Mouse (Mus musculus): ENCODE results near the gene Med21.

DNA sequence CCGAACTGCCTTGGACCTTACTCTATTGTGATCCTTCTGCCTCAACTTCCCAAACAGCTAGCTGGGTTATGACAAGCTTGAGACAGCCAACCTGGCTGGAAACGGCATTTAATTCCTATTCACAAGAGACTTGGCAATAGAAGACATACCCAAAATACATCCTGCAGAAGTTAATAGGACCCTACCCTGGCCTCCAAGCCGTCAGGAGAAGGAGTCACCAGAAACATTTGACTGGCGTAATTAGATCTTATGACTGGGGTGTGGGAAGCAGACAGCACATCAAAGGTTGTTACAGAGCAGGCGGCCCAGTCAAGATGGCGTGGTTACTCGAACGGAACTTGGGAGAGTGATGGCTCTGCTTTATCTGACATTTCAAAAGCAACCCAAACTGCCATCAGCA lies 10.5 kb upstream of the Med21 start:
- no peak for TF ChIP-seq HCFC1 (IDR thresholded peaks at IDR 0.05; ENCODE audit: borderline replicate concordance, insufficient read depth, low read length)
- no peak for TF ChIP-seq ZC3H11A (IDR thresholded peaks at IDR 0.05; ENCODE audit: borderline replicate concordance, low read depth, low read length)
- TF ChIP-seq MAFK (IDR thresholded peaks at IDR 0.05; ENCODE audit: insufficient read depth, low read depth, low read length), result no peak
- TF ChIP-seq ZNF384 (IDR thresholded peaks at IDR 0.05; ENCODE audit: low read depth, low read length), result no peak

All from ES-E14 (cell line).